Mouse (Mus musculus): ENCODE data around the gene Ankrd44. TPM values are rescaled to one million over a fixed set of nuclear protein-coding genes. Genes with fewer than 3 reads are reported as not detected.

Gene Ankrd44
- polyA plus RNA-seq, 1 experiment from 2014 or later = 30.8 TPM

- Histone ChIP-seq H3K27ac (no peak overlapping the region), H3K27me3 (no peaks in the 10 kb centered on the region)
- no peak for ATAC-seq (ENCODE audit: insufficient number of reproducible peaks, insufficient read depth, low FRiP score, low TSS enrichment)
Observed at GRCm38 (mm10) chr1:54707888-54708565, 218.2 kb downstream of the Ankrd44 start.

GRCm38 (mm10) chr1:54707036-54707887 lies 218.9 kb downstream of the Ankrd44 start:
- no peak overlapping the region for H3K4me3 ChIP-seq
- ATAC-seq (ENCODE audit: insufficient number of reproducible peaks, insufficient read depth, low FRiP score, low TSS enrichment) = 0 out of 2 replicates have a peak, but pooled peaks have one; percentile 15
- 69% methylated on average over 10 of the region's 10 CpGs for WGBS

More at GRCm38 (mm10) chr1:54707888-54708565, 218.2 kb downstream of the Ankrd44 start:
- Histone ChIP-seq H3K9ac (no peak overlapping the region), H3K9me3 (no peaks in the 10 kb centered on the region), H3K4me1 (0 out of 2 replicates have a peak, but pooled peaks cover 5% of the 10 kb centered on the region), H3K4me2 (replicated peaks) (no peak overlapping the region), H3K36me3 (peaks cover 10% of the 10 kb centered on the region; the same call in 1 of the 2 replicates), H3K4me3 (no peak overlapping the region)
- WGBS = 66% methylated on average over 8 of the region's 8 CpGs

GRCm38 (mm10) chr1:54706621-54707020 lies 219.6 kb downstream of the Ankrd44 start:
- 20% methylated on average over 3 of the region's 3 CpGs for WGBS
- no peak for ATAC-seq (ENCODE audit: insufficient number of reproducible peaks, insufficient read depth, low FRiP score, low TSS enrichment)
- H3K9me3 ChIP-seq = no peaks in the 10 kb centered on the region

More at GRCm38 (mm10) chr1:54707036-54707887, 218.9 kb downstream of the Ankrd44 start:
- Histone ChIP-seq H3K9me3 (no peaks in the 10 kb centered on the region), H3K27me3 (no peaks in the 10 kb centered on the region), H3K4me1 (0 out of 2 replicates have a peak, but pooled peaks cover 5% of the 10 kb centered on the region), H3K4me2 (replicated peaks) (no peak overlapping the region), H3K9ac (no peak overlapping the region), H3K36me3 (peaks cover 7% of the 10 kb centered on the region; the same call in 1 of the 2 replicates), H3K27ac (no peak overlapping the region)

GRCm38 (mm10) chr1:54703466-54703865 lies 222.7 kb downstream of the Ankrd44 start:
- Histone ChIP-seq H3K4me2 (replicated peaks) (no peak overlapping the region), H3K36me3 (no peaks in the 10 kb centered on the region), H3K27me3 (no peaks in the 10 kb centered on the region), H3K9me3 (no peaks in the 10 kb centered on the region), H3K27ac (no peak overlapping the region), H3K4me3 (no peak overlapping the region), H3K4me1 (0 out of 2 replicates have a peak, but pooled peaks cover 5% of the 10 kb centered on the region), H3K9ac (no peak overlapping the region)
- ATAC-seq (ENCODE audit: insufficient number of reproducible peaks, insufficient read depth, low FRiP score, low TSS enrichment) = 0 out of 2 replicates have a peak, but pooled peaks have one; percentile 56
- 23% methylated on average over 1 of the region's 1 CpGs for WGBS

More at GRCm38 (mm10) chr1:54706621-54707020, 219.6 kb downstream of the Ankrd44 start:
- Histone ChIP-seq H3K27me3 (no peaks in the 10 kb centered on the region), H3K36me3 (0 out of 2 replicates have a peak, but pooled peaks cover under 1% of the 10 kb centered on the region), H3K4me2 (replicated peaks) (no peak overlapping the region), H3K4me1 (0 out of 2 replicates have a peak, but pooled peaks cover 5% of the 10 kb centered on the region), H3K27ac (no peak overlapping the region), H3K4me3 (no peak overlapping the region), H3K9ac (no peak overlapping the region)

GRCm38 (mm10) chr1:54702918-54703317 lies 223.3 kb downstream of the Ankrd44 start:
- H3K9me3 ChIP-seq = no peaks in the 10 kb centered on the region
- H3K4me1 ChIP-seq = 0 out of 2 replicates have a peak, but pooled peaks cover 5% of the 10 kb centered on the region
- no peak for ATAC-seq (ENCODE audit: insufficient number of reproducible peaks, insufficient read depth, low FRiP score, low TSS enrichment)
- H3K27me3 ChIP-seq = no peaks in the 10 kb centered on the region
- no peak overlapping the region for H3K4me2 ChIP-seq (replicated peaks)
- H3K36me3 ChIP-seq = no peaks in the 10 kb centered on the region
- H3K9ac ChIP-seq = no peak overlapping the region
- H3K27ac ChIP-seq = no peak overlapping the region
- no peak overlapping the region for H3K4me3 ChIP-seq

- no peaks in the 10 kb centered on the region for H3K4me1 ChIP-seq
- no peak overlapping the region for H3K9ac ChIP-seq
- no peak overlapping the region for H3K4me2 ChIP-seq (replicated peaks)
- 95% methylated on average over 3 of the region's 3 CpGs for WGBS
- H3K27me3 ChIP-seq = no peaks in the 10 kb centered on the region
- no peaks in the 10 kb centered on the region for H3K36me3 ChIP-seq
- H3K9me3 ChIP-seq = no peaks in the 10 kb centered on the region
- no peak overlapping the region for H3K27ac ChIP-seq
- no peak for ATAC-seq (ENCODE audit: insufficient number of reproducible peaks, insufficient read depth, low FRiP score, low TSS enrichment)
- H3K4me3 ChIP-seq = no peak overlapping the region
Observed at GRCm38 (mm10) chr1:54695396-54695795, 230.8 kb downstream of the Ankrd44 start.

GRCm38 (mm10) chr1:54691824-54692223 lies 234.4 kb downstream of the Ankrd44 start:
- Histone ChIP-seq H3K27me3 (no peaks in the 10 kb centered on the region), H3K9ac (no peak overlapping the region), H3K4me1 (no peaks in the 10 kb centered on the region), H3K36me3 (no peaks in the 10 kb centered on the region), H3K4me2 (replicated peaks) (no peak overlapping the region), H3K27ac (no peak overlapping the region), H3K4me3 (no peak overlapping the region), H3K9me3 (no peaks in the 10 kb centered on the region)
- ATAC-seq (ENCODE audit: insufficient number of reproducible peaks, insufficient read depth, low FRiP score, low TSS enrichment) = no peak

- no peak for ATAC-seq (ENCODE audit: insufficient number of reproducible peaks, insufficient read depth, low FRiP score, low TSS enrichment)
- 81% methylated on average over 13 of the region's 13 CpGs for WGBS
Observed at GRCm38 (mm10) chr1:54690291-54690965, 235.8 kb downstream of the Ankrd44 start.

GRCm38 (mm10) chr1:54688441-54688840 lies 237.7 kb downstream of the Ankrd44 start:
- Histone ChIP-seq H3K27ac (no peak overlapping the region), H3K36me3 (peaks cover 4% of the 10 kb centered on the region; the same call in 1 of the 2 replicates), H3K4me1 (no peaks in the 10 kb centered on the region), H3K9ac (no peak overlapping the region), H3K4me3 (no peak overlapping the region), H3K27me3 (no peaks in the 10 kb centered on the region), H3K9me3 (no peaks in the 10 kb centered on the region), H3K4me2 (replicated peaks) (no peak overlapping the region)
- 78% methylated on average over 3 of the region's 3 CpGs for WGBS
- ATAC-seq (ENCODE audit: insufficient number of reproducible peaks, insufficient read depth, low FRiP score, low TSS enrichment) = no peak

More at GRCm38 (mm10) chr1:54690291-54690965, 235.8 kb downstream of the Ankrd44 start:
- Histone ChIP-seq H3K27me3 (no peaks in the 10 kb centered on the region), H3K4me3 (no peak overlapping the region), H3K27ac (no peak overlapping the region), H3K4me1 (no peaks in the 10 kb centered on the region), H3K9me3 (no peaks in the 10 kb centered on the region), H3K36me3 (peaks cover 3% of the 10 kb centered on the region; the same call in 1 of the 2 replicates), H3K9ac (no peak overlapping the region), H3K4me2 (replicated peaks) (no peak overlapping the region)

- Histone ChIP-seq H3K9me3 (no peaks in the 10 kb centered on the region), H3K4me3 (no peak overlapping the region), H3K27me3 (no peaks in the 10 kb centered on the region), H3K4me1 (no peaks in the 10 kb centered on the region), H3K36me3 (peaks cover 4% of the 10 kb centered on the region; the same call in 1 of the 2 replicates), H3K4me2 (replicated peaks) (no peak overlapping the region), H3K9ac (no peak overlapping the region), H3K27ac (no peak overlapping the region)
- no peak for ATAC-seq (ENCODE audit: insufficient number of reproducible peaks, insufficient read depth, low FRiP score, low TSS enrichment)
- WGBS = 79% methylated on average over 4 of the region's 4 CpGs
Observed at GRCm38 (mm10) chr1:54684316-54684715, 241.9 kb downstream of the Ankrd44 start.

GRCm38 (mm10) chr1:54679556-54679955 lies 246.6 kb downstream of the Ankrd44 start:
- Histone ChIP-seq H3K36me3 (no peaks in the 10 kb centered on the region), H3K4me3 (no peak overlapping the region), H3K9ac (no peak overlapping the region), H3K27ac (no peak overlapping the region), H3K4me2 (replicated peaks) (no peak overlapping the region), H3K4me1 (no peaks in the 10 kb centered on the region), H3K9me3 (no peaks in the 10 kb centered on the region), H3K27me3 (no peaks in the 10 kb centered on the region)
- WGBS = 74% methylated on average over 1 of the region's 1 CpGs
- ATAC-seq (ENCODE audit: insufficient number of reproducible peaks, insufficient read depth, low FRiP score, low TSS enrichment) = no peak
